Mouse (Mus musculus) hindbrain, embryonic 11.5 days (tissue): Measurements from ENCODE around the gene Tmsb15a. TPM values are rescaled to one million over a fixed set of nuclear protein-coding genes. Genes with fewer than 3 reads are reported as not detected.
A peak's percentile ranks its signal among the peaks of the same experiment; 100 is the strongest.
"Not testable (repeated sequence)": the region's sequence is repeated elsewhere in the genome, so short reads cannot be mapped to it uniquely, and the experiment has no call there.

Source experiments
- ATAC-seq: fragments of 200-750 bp; cut with Nextera tagmentation; 2 replicates; pipeline ENCODE4 v1.8.0; 2017; ENCODE audit warnings: mild to moderate bottlenecking, moderate TSS enrichment, moderate library complexity; ENCODE audit not compliant: low FRiP score
- DNase-seq: peaks from one replicate; pipeline ENCODE4 v3.0.0-alpha.2; 2015; ENCODE audit warnings: low spot score
- H3K27ac ChIP-seq: fragments of 300-500 bp; sonication (generic); 2 replicates; pipeline ENCODE4 v1.5.1; 2014; ENCODE audit warnings: mild to moderate bottlenecking, low read depth, low read length
- H3K27me3 ChIP-seq: fragments of 300-500 bp; sonication (generic); 2 replicates; pipeline ENCODE4 v1.6.1; 2014; ENCODE audit warnings: mild to moderate bottlenecking, low read length, moderate library complexity, mixed read lengths; ENCODE audit not compliant: control insufficient read depth, insufficient read depth
- H3K36me3 ChIP-seq: fragments of 300-500 bp; sonication (generic); 2 replicates; pipeline ENCODE4 v1.6.1; 2014; ENCODE audit warnings: mild to moderate bottlenecking, low read length, moderate library complexity, mixed read lengths; ENCODE audit not compliant: control insufficient read depth, insufficient read depth
- H3K4me1 ChIP-seq: fragments of 300-500 bp; sonication (generic); replicated peaks from 2 replicates; pipeline ENCODE4 v1.6.1; 2014; ENCODE audit warnings: low read length, mixed read lengths; ENCODE audit not compliant: control insufficient read depth, insufficient read depth
- H3K4me2 ChIP-seq: fragments of 300-500 bp; sonication (generic); replicated peaks from 2 replicates; pipeline ENCODE4 v1.6.1; 2014; ENCODE audit warnings: mild to moderate bottlenecking, low read depth, low read length
- H3K4me3 ChIP-seq: fragments of 300-500 bp; sonication (generic); 2 replicates; pipeline ENCODE4 v1.5.1; 2014; ENCODE audit warnings: low read depth, low read length
- H3K9ac ChIP-seq: fragments of 300-500 bp; sonication (generic); 2 replicates; pipeline ENCODE4 v1.6.1; 2014; ENCODE audit warnings: low read depth, low read length
- H3K9me3 ChIP-seq: fragments of 300-500 bp; sonication (generic); 2 replicates; pipeline ENCODE4 v1.6.1; 2016; ENCODE audit warnings: low read length; ENCODE audit not compliant: control insufficient read depth
- WGBS: fragments of 180-500 bp; shearing (Covaris S2); extraction: QIAGEN DNeasy Blood & Tissue Kit; methylation state at CpG from one replicate; pipeline ENCODE4 v1.1.7; 2014; 5-methylcytosine and 5-hydroxymethylcytosine counted together
- polyA plus RNA-seq: library from polyadenylated mRNA; unstranded; fragments of >200 nt; fragmentation: Nextera tagmentation; extraction: Ambion mirVana; gene quantifications from 2 replicates; pipeline ENCODE4 v1.2.1, GENCODE M21; 2014

The Tmsb15a gene
- not detected in 2 replicates for polyA plus RNA-seq

DNA sequence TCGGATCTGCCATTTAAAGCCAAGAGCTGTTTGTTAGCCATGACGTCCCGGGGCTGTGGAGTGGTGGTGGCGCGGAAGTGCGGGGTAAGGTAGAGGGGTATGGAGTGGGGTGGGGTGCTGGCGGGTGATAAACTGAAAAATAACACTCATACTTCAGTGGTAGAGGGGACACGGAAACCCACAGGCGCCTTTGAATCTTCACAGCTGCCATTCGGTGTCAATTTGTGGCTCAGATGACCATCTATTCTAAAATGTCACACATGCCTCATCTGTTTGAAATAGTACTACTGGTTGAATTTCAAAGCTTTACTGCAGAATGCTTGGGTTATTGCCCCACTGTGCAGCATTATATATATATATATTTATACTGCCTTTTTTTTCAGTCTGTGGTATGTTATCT, at the start of gene Tmsb15a:
Gene Tmsb15a (minus strand): TSS at position 101 of the 400 bp plus-strand sequence.
- Histone ChIP-seq H3K9me3 (no peaks in the 10 kb centered on the region), H3K4me2 (no peak within 1 kb of the TSS), H3K9ac (no peak within 1 kb of the TSS), H3K27ac (no peak within 1 kb of the TSS), H3K4me1 (no peaks in the 10 kb centered on the region), H3K36me3 (no peaks in the 10 kb centered on the region), H3K4me3 (no peak within 1 kb of the TSS), H3K27me3 (no peaks in the 10 kb centered on the region)
- DNase-seq: no peak
- 79% methylated on average over 10 of the region's 10 CpGs for WGBS
- no peak for ATAC-seq

DNA sequence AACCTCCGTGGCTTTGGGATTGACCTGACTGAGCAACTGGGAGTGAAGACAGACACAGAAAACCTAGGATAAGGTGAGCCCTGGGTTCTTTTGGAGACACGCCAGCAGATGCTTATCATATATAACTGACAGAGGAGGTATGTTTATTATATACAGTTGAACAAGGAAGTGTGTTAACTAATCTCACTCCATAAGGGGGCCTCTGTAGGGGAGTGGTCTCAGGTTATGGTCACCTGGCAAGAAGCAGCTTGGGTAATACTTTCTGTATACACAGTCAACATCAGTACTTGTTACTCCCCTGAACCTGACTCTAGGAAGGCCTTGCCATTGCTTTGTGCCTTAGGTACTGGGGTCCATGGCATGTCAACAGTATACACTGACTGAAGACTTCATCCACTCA, 43.5 kb upstream of the Tmsb15a start:
- Histone ChIP-seq H3K9me3 (no peaks in the 10 kb centered on the region), H3K27me3 (no peaks in the 10 kb centered on the region), H3K9ac (no peak overlapping the region), H3K4me2 (no peak overlapping the region), H3K27ac (no peak overlapping the region), H3K4me3 (no peak overlapping the region), H3K36me3 (no peaks in the 10 kb centered on the region), H3K4me1 (no peaks in the 10 kb centered on the region)
- ATAC-seq: no peak
- no peak for DNase-seq
- 93% methylated on average over 2 of the region's 2 CpGs for WGBS

DNA sequence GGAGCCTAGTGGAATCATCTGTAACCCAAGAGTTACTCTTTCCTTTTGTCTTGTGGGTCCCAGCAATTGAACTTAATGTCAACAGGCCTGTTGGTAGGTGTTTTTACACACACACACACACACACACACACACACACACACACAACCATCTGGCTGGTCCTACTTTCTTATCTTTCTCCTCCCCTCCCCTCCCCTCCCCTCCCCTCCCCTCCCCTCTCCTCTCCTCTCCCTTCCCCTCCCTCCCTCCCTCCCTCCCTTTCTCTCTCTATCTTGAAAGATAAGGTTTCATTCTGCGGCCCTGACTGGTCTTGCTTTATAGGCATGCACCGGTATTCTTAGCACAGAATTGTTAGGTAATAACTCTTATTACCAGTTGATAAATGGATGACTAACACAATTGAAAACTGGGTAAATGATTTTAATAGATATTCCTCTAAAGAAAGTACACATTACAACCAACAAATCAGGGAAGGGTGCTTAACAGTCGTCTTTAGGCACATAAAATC, 43.0 kb upstream of the Tmsb15a start:
- H3K4me2 ChIP-seq: no peak overlapping the region
- no peak overlapping the region for H3K4me3 ChIP-seq
- no peaks in the 10 kb centered on the region for H3K36me3 ChIP-seq
- no peak overlapping the region for H3K27ac ChIP-seq
- H3K9ac ChIP-seq: no peak overlapping the region
- DNase-seq (no peak), ATAC-seq (no peak)
- no peaks in the 10 kb centered on the region for H3K9me3 ChIP-seq
- WGBS: 78% methylated on average over 2 of the region's 3 CpGs
- no peaks in the 10 kb centered on the region for H3K27me3 ChIP-seq
- H3K4me1 ChIP-seq: no peaks in the 10 kb centered on the region

DNA sequence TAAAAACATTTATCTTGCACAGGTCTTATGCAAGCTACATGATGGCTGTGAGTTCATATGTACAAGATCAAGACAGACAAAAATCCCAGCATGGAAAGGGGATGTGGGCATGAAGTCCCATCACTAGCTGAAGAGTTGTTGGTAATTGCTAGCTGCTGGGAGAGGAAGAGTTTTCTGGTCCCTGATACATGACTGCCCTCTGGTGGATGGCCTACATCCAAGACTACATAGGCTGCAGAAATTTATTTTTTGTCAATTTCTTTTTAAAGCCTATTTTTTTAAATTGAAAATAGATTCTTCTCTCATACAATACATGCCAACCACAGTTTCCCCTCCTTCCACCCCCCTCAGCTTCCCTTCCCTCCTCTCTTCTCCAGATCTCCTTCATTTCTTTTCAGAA, 36.6 kb upstream of the Tmsb15a start:
- Histone ChIP-seq H3K4me3 (no peak overlapping the region), H3K4me1 (no peaks in the 10 kb centered on the region), H3K9me3 (no peaks in the 10 kb centered on the region), H3K4me2 (no peak overlapping the region), H3K9ac (no peak overlapping the region), H3K27me3 (peaks cover 2% of the 10 kb centered on the region; the same call in 1 of the 2 replicates), H3K27ac (no peak overlapping the region), H3K36me3 (no peaks in the 10 kb centered on the region)
- DNase-seq: peak; percentile 31
- no peak for ATAC-seq

DNA sequence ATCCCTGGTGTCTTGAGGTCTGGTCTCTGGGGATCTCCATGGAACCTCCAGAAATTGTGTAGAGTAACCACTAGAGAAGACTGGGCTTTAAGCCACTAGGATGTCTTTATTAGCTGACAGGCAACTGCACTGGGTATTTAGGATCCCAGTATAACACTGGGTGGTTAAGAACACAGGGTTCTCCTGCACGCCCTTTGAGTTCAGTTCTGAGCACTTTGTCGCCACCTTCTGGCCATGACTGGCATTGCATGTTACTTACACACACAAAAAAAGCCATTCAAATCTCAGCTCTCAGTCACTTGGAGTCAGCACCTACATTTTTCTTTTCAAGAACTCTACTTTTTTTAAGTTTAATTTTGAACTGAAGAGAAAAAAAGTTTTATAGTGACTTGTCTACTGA, 27.8 kb upstream of the Tmsb15a start:
- ATAC-seq (0 out of 2 replicates have a peak, but pooled peaks have one; percentile 30), DNase-seq (peak; percentile 83)
- Histone ChIP-seq H3K4me2 (no peak overlapping the region), H3K36me3 (no peaks in the 10 kb centered on the region), H3K4me1 (no peaks in the 10 kb centered on the region), H3K9ac (no peak overlapping the region), H3K27ac (no peak overlapping the region), H3K9me3 (no peaks in the 10 kb centered on the region), H3K4me3 (no peak overlapping the region), H3K27me3 (no peaks in the 10 kb centered on the region)
- WGBS: 3% methylated on average over 2 of the region's 2 CpGs

DNA sequence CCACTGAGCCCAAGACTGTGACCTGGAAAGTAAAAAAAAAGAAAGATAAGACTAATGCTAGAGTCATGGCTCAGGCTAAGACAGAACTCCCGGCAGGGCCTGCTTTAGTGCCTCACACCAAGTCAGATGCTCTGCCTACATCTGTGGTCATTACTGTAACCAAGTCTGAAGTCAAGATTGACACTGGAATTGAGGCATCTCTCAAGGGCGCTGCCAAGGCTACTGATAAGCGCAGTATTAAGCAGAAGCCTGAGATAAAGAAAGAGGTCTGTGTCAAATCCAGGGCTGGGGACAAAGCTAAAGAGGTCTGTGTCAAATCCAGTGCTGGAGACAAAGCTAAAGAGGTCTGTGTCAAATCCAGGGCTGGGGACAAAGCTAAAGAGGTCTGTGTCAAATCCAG, 20.3 kb upstream of the Tmsb15a start:
- ATAC-seq, H3K27me3 ChIP-seq, H3K4me2 ChIP-seq, H3K9me3 ChIP-seq, H3K27ac ChIP-seq, H3K36me3 ChIP-seq, DNase-seq, H3K9ac ChIP-seq, H3K4me3 ChIP-seq, H3K4me1 ChIP-seq: not testable (repeated sequence)
- WGBS: 98% methylated on average over 3 of the region's 3 CpGs

DNA sequence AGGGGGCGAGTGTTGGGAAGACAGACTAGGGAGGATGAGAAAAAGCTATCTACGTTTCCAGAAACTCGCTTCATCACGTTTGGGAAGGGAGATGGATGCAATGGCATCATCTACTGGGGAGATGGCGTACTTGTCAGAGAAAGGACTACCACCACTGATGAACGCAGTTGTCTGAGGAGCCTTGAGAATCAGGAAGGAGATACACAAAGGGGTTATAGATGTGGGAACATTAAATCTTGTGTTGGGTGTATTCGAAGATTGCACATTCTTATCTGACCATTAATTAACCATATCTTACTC, 17.9 kb upstream of the Tmsb15a start:
- H3K27ac ChIP-seq: no peak overlapping the region
- no peaks in the 10 kb centered on the region for H3K27me3 ChIP-seq
- DNase-seq (no peak), ATAC-seq (no peak; the same call in 1 of the 2 replicates)
- H3K4me3 ChIP-seq: peak overlapping the region; percentile 58
- H3K9ac ChIP-seq: peak overlapping the region; percentile 61
- peak overlapping the region; percentile 45 for H3K4me2 ChIP-seq
- 26% methylated on average over 7 of the region's 7 CpGs for WGBS
- H3K4me1 ChIP-seq: no peaks in the 10 kb centered on the region
- H3K36me3 ChIP-seq: no peaks in the 10 kb centered on the region
- no peaks in the 10 kb centered on the region for H3K9me3 ChIP-seq

DNA sequence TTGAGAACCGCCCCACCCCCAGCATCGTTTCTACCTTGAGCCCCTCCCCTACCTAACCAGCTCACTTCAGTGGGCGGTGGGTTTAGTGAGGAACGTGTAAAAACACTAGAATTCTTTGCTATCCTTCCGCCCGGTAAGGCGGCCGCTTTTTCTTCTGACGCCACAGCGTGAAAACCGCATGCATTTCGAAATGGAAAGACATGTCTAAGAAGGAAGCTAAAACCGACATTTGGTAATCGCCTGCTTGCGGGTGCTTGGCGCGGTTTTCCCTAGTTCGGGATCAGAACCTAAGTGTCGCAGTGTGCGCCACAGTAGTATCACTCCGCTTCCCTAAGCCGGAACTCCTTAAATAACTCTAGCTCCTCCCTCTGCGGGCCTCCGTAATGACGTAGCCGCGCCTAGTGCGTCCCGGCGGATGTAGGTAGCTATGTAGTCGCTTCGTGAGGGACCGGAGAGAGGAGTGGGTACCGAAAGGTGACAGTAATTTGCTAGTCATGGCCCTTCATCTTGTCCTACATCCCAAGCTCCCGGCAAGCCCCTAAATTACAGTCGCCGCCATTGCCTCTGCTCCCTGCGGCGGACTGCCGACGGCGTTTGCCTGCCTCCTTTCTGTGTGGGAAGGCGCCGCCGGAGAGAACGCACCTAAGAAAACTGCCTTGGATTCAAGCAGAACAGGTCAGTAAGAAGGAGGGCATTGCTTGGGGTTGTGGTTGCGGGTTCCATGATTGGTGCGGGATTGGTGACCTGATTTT, 17.4 kb upstream of the Tmsb15a start, which contains the start of the genes Armcx5 and Gprasp1:
Gene Armcx5 (plus strand): TSS at position 430 of the 752 bp plus-strand sequence.
Gene Gprasp1 (plus strand): TSS at position 430 of the 752 bp plus-strand sequence.
- H3K27me3 ChIP-seq: no peaks in the 10 kb centered on the region
- peak within 1 kb of the TSS; percentile 72 for H3K27ac ChIP-seq
- H3K4me3 ChIP-seq: peak within 1 kb of the TSS; percentile 58
- no peaks in the 10 kb centered on the region for H3K4me1 ChIP-seq
- ATAC-seq (peak; percentile 98), DNase-seq (peak; percentile 85)
- 17% methylated on average over 48 of the region's 48 CpGs for WGBS
- H3K36me3 ChIP-seq: no peaks in the 10 kb centered on the region
- peak within 1 kb of the TSS; percentile 61 for H3K9ac ChIP-seq
- peak within 1 kb of the TSS; percentile 45 for H3K4me2 ChIP-seq
- no peaks in the 10 kb centered on the region for H3K9me3 ChIP-seq
